Mouse (Mus musculus) adrenal gland, adult 8-10 months (tissue): ENCODE results near the gene Hydin. TPM values are rescaled to one million over a fixed set of nuclear protein-coding genes. Genes with fewer than 3 reads are reported as not detected.

Source experiments
- DNase-seq: peaks from one replicate; pipeline ENCODE4 v3.0.0; 2022
- microRNA-seq, 2 experiments: library from miRNA; unstranded; fragments of <30 nt; microRNA quantifications; one replicate each; pipeline ENCODE4 v1.2.0; 2022
- total RNA-seq, 4 experiments: library from RNA; stranded (reverse); gene quantifications; 2 replicates each; pipeline ENCODE4 v1.2.4; 2022

The Hydin gene
- total RNA-seq, 4 experiments from 2014 or later, result 0.16 to 0.70 (median 0.31) TPM

GRCm38 (mm10) chr8:110642331-110642730, 375.6 kb downstream of the Hydin start:
- DNase-seq, result no peak

GRCm38 (mm10) chr8:110643177-110643576, 376.4 kb downstream of the Hydin start:
- no peak for DNase-seq

- no peak for DNase-seq
These were observed 377.6 kb downstream of the Hydin start for GRCm38 (mm10) chr8:110644422-110644821.

- no peak for DNase-seq
These were observed 378.1 kb downstream of the Hydin start for GRCm38 (mm10) chr8:110644901-110645300.

- DNase-seq, result peak; percentile 72
These were observed 378.6 kb downstream of the Hydin start for GRCm38 (mm10) chr8:110645340-110645739.

GRCm38 (mm10) chr8:110646064-110646463, 379.3 kb downstream of the Hydin start:
- peak; percentile 70 for DNase-seq

GRCm38 (mm10) chr8:110648577-110648976, 381.8 kb downstream of the Hydin start:
- DNase-seq, result no peak

- DNase-seq, result no peak
These were observed 382.5 kb downstream of the Hydin start for GRCm38 (mm10) chr8:110649286-110649685.

- no peak for DNase-seq
These were observed 384.1 kb downstream of the Hydin start for GRCm38 (mm10) chr8:110650838-110651237.

GRCm38 (mm10) chr8:110651847-110652246, 385.1 kb downstream of the Hydin start:
- DNase-seq, result no peak

- no peak for DNase-seq
These were observed 387.6 kb downstream of the Hydin start for GRCm38 (mm10) chr8:110654075-110655060.

GRCm38 (mm10) chr8:110655827-110656226, 389.1 kb downstream of the Hydin start:
- DNase-seq, result no peak

- DNase-seq, result no peak
These were observed 390.9 kb downstream of the Hydin start for GRCm38 (mm10) chr8:110657661-110658060.

Small RNAs within 50 kb of the gene (microRNA-seq; reads per million reads assigned to microRNA genes)
- gene Gm44489, result 0 reads per million in 2 experiments
- 0 reads per million in 2 experiments for gene Gm47306

Other genes starting within 250 kb of the Hydin start
- 1 to 10 TPM in 2 of 4 experiments, under 1 TPM in 2; 0.89 to 1.9 (median 1.4) TPM for gene Chst4, start 227.2 kb upstream of the Hydin start, total RNA-seq
- 10 to 100 TPM in 3 of 4 experiments, 1 to 10 TPM in 1; 9.9 to 16.1 (median 12.8) TPM for gene Zfp612, start 187.2 kb upstream of the Hydin start, total RNA-seq
- not detected for gene Gm21964, start 165.8 kb upstream of the Hydin start, total RNA-seq
- gene Gm17720, start 164.2 kb upstream of the Hydin start, total RNA-seq, result not detected
- gene Calb2, start 98.8 kb upstream of the Hydin start, total RNA-seq, result 1 to 10 TPM in 2 of 4 experiments, under 1 TPM in 1, not detected in 1; 0.52 to 2.2 (median 1.5) TPM
- 10 to 100 TPM in 1 of 4 experiments, 1 to 10 TPM in 3; 6.6 to 11.1 (median 8.0) TPM for gene Cmtr2, start 51.3 kb upstream of the Hydin start, total RNA-seq